ENCODE assay signal across 11 mouse cellular contexts in the genomic region with DNA sequence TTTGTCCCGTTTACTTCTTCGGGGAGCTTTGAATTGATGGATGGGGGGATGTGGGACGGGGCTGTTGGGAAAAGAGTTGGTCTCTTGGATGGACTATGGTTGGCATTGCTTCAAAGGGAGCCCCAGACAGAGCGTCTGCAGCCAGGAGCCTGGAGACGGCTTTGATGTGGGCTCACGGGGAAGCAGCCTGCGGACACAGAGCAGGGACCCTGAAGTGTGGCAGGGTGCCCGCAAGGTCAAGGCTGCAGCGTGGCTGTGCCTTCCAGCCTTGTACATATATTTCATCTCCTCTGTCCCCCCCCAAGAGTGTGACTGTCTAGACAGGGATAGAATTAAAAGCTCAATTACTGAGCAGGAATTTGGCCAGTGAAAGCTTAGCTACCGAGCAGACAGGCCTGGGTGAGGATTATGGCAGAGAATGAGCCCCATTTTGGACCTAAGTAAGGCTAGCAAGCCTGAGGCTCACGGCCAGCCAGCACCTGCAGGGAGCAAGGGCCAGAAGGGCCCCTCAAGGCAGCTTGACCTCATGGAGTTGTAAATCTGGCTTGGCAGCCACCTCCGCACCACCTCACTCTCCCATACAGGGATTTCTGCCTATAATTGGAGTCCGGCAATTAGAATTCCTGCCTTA. TPM values are rescaled to one million over a fixed set of nuclear protein-coding genes. Genes with fewer than 3 reads are reported as not detected.
DNase-seq lines count a peak whose midpoint lies in the region; ATAC-seq lines count a peak whose summit lies in the region.
"Had no signal": no experiment of that assay in that cellular context is flagged by ENCODE, and none has a peak within 500 bp of the region (broad histone marks: within the 10 kb centered on the region; RNA-seq: fewer than 3 reads in every experiment).

No protein-coding gene starts in this region.

- 0 out of 2 replicates have a peak, but pooled peaks cover 3% of the 10 kb centered on the region for H3K36me3 ChIP-seq in heart, embryonic 10.5 days
- no peaks in the 10 kb centered on the region for H3K36me3 ChIP-seq in lung, embryonic 15.5 days
- no peaks in the 10 kb centered on the region for H3K36me3 ChIP-seq in limb, embryonic 11.5 days (ENCODE audit: control insufficient read depth, insufficient read depth, low read length)

- peak; percentile 28; the same call in 1 of the 2 replicates for ATAC-seq in lung, embryonic 15.5 days (ENCODE audit: borderline replicate concordance, extremely low read depth, low FRiP score, low TSS enrichment)
- ATAC-seq in limb, embryonic 11.5 days (ENCODE audit: insufficient number of reproducible peaks, low FRiP score, low TSS enrichment, low read depth): peak; percentile 46; the same call in 1 of the 2 replicates
- ATAC-seq: inflammation-experienced regulatory T-cells, adult 6 months had no signal

- H3K4me3 ChIP-seq in heart, embryonic 10.5 days: no peak overlapping the region
- no peak overlapping the region for H3K4me3 ChIP-seq in lung, embryonic 15.5 days
- H3K4me3 ChIP-seq in limb, embryonic 11.5 days (ENCODE audit: low read depth, low read length): no peak overlapping the region
- H3K4me3 ChIP-seq: megakaryocyte, embryonic 14.5 days had no signal

- DNase-seq in heart, embryonic 10.5 days (ENCODE audit: low spot score): no peak
- DNase-seq in heart, adult 8-10 months (ENCODE audit: low spot score): no peak
- no peak for DNase-seq in lung, postnatal 36 days
- peak; percentile 74 for DNase-seq in adrenal gland, postnatal 25 days
- peak; percentile 51 for DNase-seq in limb, embryonic 11.5 days (ENCODE audit: low spot score)
- no peak for DNase-seq in thymus, postnatal 36 days
- DNase-seq in kidney, postnatal 14 days: no peak

- H3K27ac ChIP-seq in heart, embryonic 10.5 days: peak overlapping the region; percentile 57
- peak overlapping the region; percentile 51; the same call in 1 of the 2 replicates for H3K27ac ChIP-seq in lung, embryonic 15.5 days
- H3K27ac ChIP-seq in limb, embryonic 11.5 days (replicated peaks; ENCODE audit: low read depth, low read length): 0 out of 2 replicates have a peak overlapping the region, but pooled peaks have one; percentile 26

- no peaks in the 10 kb centered on the region for H3K9me3 ChIP-seq in heart, embryonic 10.5 days
- H3K9me3 ChIP-seq in lung, embryonic 15.5 days: no peaks in the 10 kb centered on the region
- H3K9me3 ChIP-seq in limb, embryonic 11.5 days (ENCODE audit: control insufficient read depth, low read length): no peaks in the 10 kb centered on the region

- no peak overlapping the region for H3K4me2 ChIP-seq in lung, embryonic 15.5 days
- H3K4me2 ChIP-seq in limb, embryonic 11.5 days (ENCODE audit: low read depth, severe bottlenecking): no peak overlapping the region

- peaks cover 7% of the 10 kb centered on the region; the same call in 1 of the 2 replicates for H3K27me3 ChIP-seq in heart, embryonic 10.5 days (ENCODE audit: insufficient read depth, poor library complexity, severe bottlenecking)
- H3K27me3 ChIP-seq in lung, embryonic 15.5 days: no peaks in the 10 kb centered on the region
- H3K27me3 ChIP-seq in limb, embryonic 11.5 days (ENCODE audit: control insufficient read depth, insufficient read depth, low read length): no peaks in the 10 kb centered on the region

- peaks cover 37% of the 10 kb centered on the region for H3K4me1 ChIP-seq in heart, embryonic 10.5 days
- H3K4me1 ChIP-seq in lung, embryonic 15.5 days: peaks cover 35% of the 10 kb centered on the region
- H3K4me1 ChIP-seq in limb, embryonic 11.5 days (ENCODE audit: control insufficient read depth, insufficient read depth, low read length): peaks cover 12% of the 10 kb centered on the region
- H3K4me1 ChIP-seq: megakaryocyte, embryonic 14.5 days had no signal

- H3K9ac ChIP-seq in lung, embryonic 15.5 days: no peak overlapping the region
- no peak overlapping the region for H3K9ac ChIP-seq in limb, embryonic 11.5 days (ENCODE audit: low read length)

- 55% methylated on average over 13 of the region's 13 CpGs for WGBS in heart, embryonic 10.5 days
- WGBS in lung, embryonic 15.5 days: 30% methylated on average over 13 of the region's 13 CpGs
- WGBS in limb, embryonic 11.5 days: 6% methylated on average over 13 of the region's 13 CpGs

RNA-seq across cellular contexts. Expression of a gene that starts 40.5 kb away (rescaled TPM):
- polyA plus RNA-seq in heart, embryonic 10.5 days (2016; fragmentation: Nextera tagmentation; extraction: Ambion mirVana): 7.7 and 20.0 TPM in 2 replicates
- total RNA-seq in heart, adult 8-10 months (2022): 100 to 1,000 TPM in 3 of 4 experiments, 10 to 100 TPM in 1; 96.9 to 118 (median 112) TPM
- 58.0 and 59.7 TPM in 2 replicates for polyA plus RNA-seq in lung, embryonic 15.5 days (2015; fragmentation: Nextera tagmentation; extraction: Ambion mirVana)
- total RNA-seq in adrenal gland, postnatal 25 days (2021): 38.3 and 45.7 TPM in 2 replicates
- 6.5 and 8.3 TPM in 2 replicates for polyA plus RNA-seq in limb, embryonic 11.5 days (2014; fragmentation: Nextera tagmentation; extraction: Ambion mirVana)
- total RNA-seq: CH12.LX had no signal
- polyA plus RNA-seq: inflammation-experienced regulatory T-cells, adult 6 months had no signal

RNA-seq across cellular contexts. Expression of a gene that starts 55.4 kb away (rescaled TPM):
- 0.04 TPM in 1 of 2 replicates, not detected in the other for polyA plus RNA-seq in heart, embryonic 10.5 days (2016; fragmentation: Nextera tagmentation; extraction: Ambion mirVana)
- total RNA-seq in heart, adult 8-10 months (2022): under 1 TPM in 1 of 4 experiments, not detected in 3; 0.09 TPM
- not detected in 2 replicates for polyA plus RNA-seq in lung, embryonic 15.5 days (2015; fragmentation: Nextera tagmentation; extraction: Ambion mirVana)
- not detected in 2 replicates for total RNA-seq in adrenal gland, postnatal 25 days (2021)
- not detected in 2 replicates for polyA plus RNA-seq in limb, embryonic 11.5 days (2014; fragmentation: Nextera tagmentation; extraction: Ambion mirVana)
- total RNA-seq: CH12.LX had no signal
- polyA plus RNA-seq: inflammation-experienced regulatory T-cells, adult 6 months had no signal

Comparison
In these comparisons a context has a peak if more than half of its experiments do, and no peak if none do; other contexts are left out.
1. DNase-seq: peak in adrenal gland, postnatal 25 days (single experiment) and limb, embryonic 11.5 days (single experiment); none in heart, embryonic 10.5 days (single experiment), heart, adult 8-10 months (single experiment), lung, postnatal 36 days (single experiment), thymus, postnatal 36 days (0 of 2) and kidney, postnatal 14 days (single experiment).
2. Peak in every context shown above with its lines, with median percentiles within 50 percentile points of each other: H3K27ac ChIP-seq.